Mouse (Mus musculus): ENCODE measurements around the gene Rbfox3. TPM values are rescaled to one million over a fixed set of nuclear protein-coding genes. Genes with fewer than 3 reads are reported as not detected.

Gene Rbfox3
- polyA plus RNA-seq, 1 experiment = 163 TPM

DNA sequence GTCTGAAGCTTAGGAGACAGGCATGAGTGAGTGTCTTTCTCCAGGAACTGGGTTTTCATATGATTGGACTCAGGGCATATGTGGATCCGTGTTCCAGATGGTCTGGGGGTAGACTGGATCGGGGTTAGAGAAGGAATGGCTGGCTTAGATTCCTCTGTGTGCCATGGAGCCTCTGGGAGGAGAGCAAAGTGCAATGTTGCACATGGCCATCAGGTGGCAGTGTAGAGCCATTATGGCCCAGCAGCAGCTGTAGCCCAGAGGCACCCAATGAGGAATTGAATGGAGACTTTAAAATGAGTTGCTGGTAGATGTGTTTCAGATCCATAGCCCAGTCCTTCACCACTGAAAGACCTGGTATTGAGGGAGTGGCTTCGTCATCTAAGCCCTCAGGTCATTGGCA, 465.6 kb downstream of the Rbfox3 start:
- H3K27me3 ChIP-seq (ENCODE audit: control insufficient read depth, insufficient read depth, low read length) = no peaks in the 10 kb centered on the region
- TF ChIP-seq POLR2A (IDR thresholded peaks at IDR 0.05; ENCODE audit: borderline replicate concordance, insufficient read depth, low read length) = no peak
- TF ChIP-seq CTCF (IDR thresholded peaks at IDR 0.05; ENCODE audit: borderline replicate concordance, insufficient read depth, low read depth, low read length) = peak; percentile 97
- WGBS = 10% methylated on average over 3 of the region's 3 CpGs
- no peak overlapping the region for H3K4me3 ChIP-seq (replicated peaks; ENCODE audit: insufficient read depth, low read depth, low read length)
- peak; percentile 53 to 75 for DNase-seq
- H3K27ac ChIP-seq (ENCODE audit: insufficient read depth, low read length) = no peak overlapping the region
- H3K4me1 ChIP-seq (ENCODE audit: control insufficient read depth, insufficient read depth, low read length) = peaks cover 12% of the 10 kb centered on the region; the same call in 1 of the 2 replicates

DNA sequence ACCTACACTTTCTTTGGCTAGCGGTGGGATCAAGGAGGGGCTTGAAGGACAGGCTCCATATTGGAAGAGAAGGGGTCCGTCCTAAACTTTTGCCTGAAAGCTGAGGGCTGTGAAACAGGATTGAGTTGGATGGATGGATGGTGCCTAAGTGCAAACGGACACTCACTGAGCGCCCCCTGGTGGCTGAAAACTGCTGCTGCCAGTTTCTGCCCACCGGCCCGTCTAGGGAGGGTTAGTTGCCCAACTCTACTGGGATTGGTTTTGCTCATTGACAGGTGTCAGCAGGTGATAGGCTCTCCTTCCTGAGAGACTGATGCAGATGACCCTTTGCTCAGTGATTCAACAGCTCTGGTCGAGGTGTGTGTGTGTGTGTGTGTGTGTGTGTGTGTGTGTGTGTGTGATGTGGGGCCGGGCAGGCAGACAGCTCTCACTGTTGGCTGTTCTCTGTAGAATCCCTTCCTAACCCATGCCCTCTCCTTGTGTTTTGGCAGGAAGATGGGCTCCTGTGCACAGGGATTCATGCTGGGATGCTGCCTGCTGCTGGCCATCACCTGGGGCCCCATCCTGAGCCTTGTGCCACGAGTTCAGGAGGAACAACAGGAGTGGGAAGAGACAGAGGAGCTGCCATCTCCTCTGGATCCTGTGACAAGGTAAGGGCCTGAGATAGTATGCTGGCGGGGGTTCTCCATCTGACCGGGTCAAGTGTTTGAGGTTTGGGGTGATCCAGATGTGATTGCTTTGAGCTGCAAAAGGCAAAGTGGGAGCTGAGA, 468.0 kb downstream of the Rbfox3 start:
- no peaks in the 10 kb centered on the region for H3K27me3 ChIP-seq (ENCODE audit: control insufficient read depth, insufficient read depth, low read length)
- peaks cover 19% of the 10 kb centered on the region for H3K4me1 ChIP-seq (ENCODE audit: control insufficient read depth, insufficient read depth, low read length)
- H3K4me3 ChIP-seq (replicated peaks; ENCODE audit: insufficient read depth, low read depth, low read length) = no peak overlapping the region
- WGBS = 37% methylated on average over 11 of the region's 11 CpGs
- DNase-seq = peak; percentile 40 to 68
- H3K27ac ChIP-seq (ENCODE audit: insufficient read depth, low read length) = no peak overlapping the region
- no peak for TF ChIP-seq POLR2A (IDR thresholded peaks at IDR 0.05; ENCODE audit: borderline replicate concordance, insufficient read depth, low read length)
- peak; percentile 82 for TF ChIP-seq CTCF (IDR thresholded peaks at IDR 0.05; ENCODE audit: borderline replicate concordance, insufficient read depth, low read depth, low read length)

DNA sequence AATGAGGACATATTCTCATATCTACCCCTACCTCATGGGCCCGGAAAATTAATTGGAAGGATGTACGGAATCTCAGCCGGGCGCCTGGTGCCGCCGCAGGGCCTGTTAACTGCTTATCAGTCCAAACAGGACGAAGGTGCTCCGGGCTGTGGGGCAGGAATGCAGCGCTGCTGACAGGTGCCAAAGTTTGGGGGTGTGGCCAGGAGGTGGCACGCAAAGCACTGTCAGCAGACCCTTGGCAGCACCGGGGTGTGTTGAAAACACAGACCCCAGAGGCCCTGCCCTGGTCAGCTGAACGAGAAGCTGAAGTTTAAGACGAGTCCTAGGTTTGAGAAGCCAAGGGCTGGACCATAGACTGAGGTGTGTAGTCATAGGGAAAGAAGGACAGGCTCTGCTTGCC, 468.7 kb downstream of the Rbfox3 start:
- no peak for DNase-seq

More for the DNA sequence above, 468.7 kb downstream of the Rbfox3 start:
- WGBS = 88% methylated on average over 13 of the region's 13 CpGs
- Histone ChIP-seq H3K4me3 (replicated peaks; ENCODE audit: insufficient read depth, low read depth, low read length) (no peak overlapping the region), H3K27ac (ENCODE audit: insufficient read depth, low read length) (no peak overlapping the region), H3K27me3 (ENCODE audit: control insufficient read depth, insufficient read depth, low read length) (no peaks in the 10 kb centered on the region), H3K4me1 (ENCODE audit: control insufficient read depth, insufficient read depth, low read length) (peaks cover 18% of the 10 kb centered on the region)
- no peak for TF ChIP-seq POLR2A (IDR thresholded peaks at IDR 0.05; ENCODE audit: borderline replicate concordance, insufficient read depth, low read length)

Other genes with a start within 250 kb of the Rbfox3 start
- gene Enpp7, start 76.6 kb upstream of the Rbfox3 start, polyA plus RNA-seq (2012; rRNA removed) = not detected in 2 replicates
- 4.1 and 4.6 TPM in 2 replicates for gene Cbx2, start 111.4 kb upstream of the Rbfox3 start, polyA plus RNA-seq (2012; rRNA removed)
- gene Cbx8, start 129.4 kb upstream of the Rbfox3 start, polyA plus RNA-seq (2012; rRNA removed) = 8.7 and 10.5 TPM in 2 replicates
- 50.1 and 57.6 TPM in 2 replicates for gene Cbx4, start 174.6 kb upstream of the Rbfox3 start, polyA plus RNA-seq (2012; rRNA removed)